Comparison of ENCODE assay signal across 16 mouse cellular contexts in the genomic region with DNA sequence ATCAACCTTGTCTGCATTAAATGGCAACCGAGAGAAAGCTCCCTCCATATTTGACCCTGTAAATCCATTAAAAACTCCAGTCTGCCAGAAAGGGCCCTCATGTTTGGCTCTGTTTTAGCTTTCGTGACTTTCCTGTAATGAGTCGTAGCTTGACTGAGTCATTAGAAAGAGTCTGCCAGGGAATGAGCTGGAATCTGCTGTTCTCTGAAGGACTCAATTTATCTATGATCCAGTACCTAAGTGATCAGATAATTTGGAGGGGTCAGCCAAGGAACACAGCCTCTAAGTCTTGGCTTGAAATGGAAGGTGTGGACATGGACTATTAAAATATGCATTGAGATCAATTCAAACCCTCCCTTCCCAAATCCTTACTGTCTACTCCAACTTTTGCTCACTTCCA. TPM values are rescaled to one million over a fixed set of nuclear protein-coding genes. Genes with fewer than 3 reads are reported as not detected.
"Had no signal": no experiment of that assay in that cellular context is flagged by ENCODE, and none has a peak within 500 bp of the region (broad histone marks: within the 10 kb centered on the region; RNA-seq: fewer than 3 reads in every experiment).

No protein-coding gene starts in this region.

- DNase-seq: kidney, postnatal 25 days; layer of hippocampus, adult 9-11 months; layer of hippocampus, postnatal 36 days; lung, embryonic 14.5 days; lung, postnatal 10 days; lung, postnatal 4 days; midbrain, embryonic 14.5 days; retina, postnatal 1 day; right cerebral cortex, postnatal 4 days; spleen, adult 18-20 months; thymus, adult 2 months; thymus, postnatal 25 days had no signal

RNA-seq across cellular contexts. Expression of gene Ermn, which starts 21.2 kb away (rescaled TPM):
- total RNA-seq: megakaryocyte, adult 5-6 weeks; monocyte, adult 5-6 weeks; neutrophil, adult 5-6 weeks had no signal

RNA-seq across cellular contexts. Expression of gene Galnt5, which starts 33.7 kb away (rescaled TPM):
- total RNA-seq: layer of hippocampus, postnatal 36 days; left cerebral cortex, postnatal 25 days; megakaryocyte, adult 5-6 weeks; monocyte, adult 5-6 weeks; neutrophil, adult 5-6 weeks had no signal
